Mouse (Mus musculus): Measurements from ENCODE around the gene Rfx5. TPM values are rescaled to one million over a fixed set of nuclear protein-coding genes. Genes with fewer than 3 reads are reported as not detected.

Rfx5 gene
- polyA plus RNA-seq, 1 experiment from 2014 or later, result 10.8 TPM

DNA sequence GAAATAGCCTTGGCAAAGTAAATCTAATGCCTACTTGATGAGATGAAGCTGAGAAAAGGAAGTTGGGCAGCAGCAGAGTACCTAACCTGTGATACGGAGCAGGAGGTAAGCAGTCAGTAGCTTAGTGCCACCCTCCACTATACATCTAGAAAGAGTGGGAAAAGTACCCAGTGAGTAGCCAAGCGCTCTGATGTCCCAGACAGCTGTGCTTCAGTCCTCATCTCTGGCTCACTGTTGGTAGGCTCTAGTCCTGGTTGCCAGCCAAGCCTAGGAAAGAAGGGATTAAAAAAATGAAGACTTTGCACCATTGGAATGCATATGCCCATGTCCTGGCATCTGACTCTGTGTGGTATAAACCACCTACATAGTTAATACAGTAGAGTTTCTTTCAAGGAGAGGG, 31.6 kb downstream of the Rfx5 start:
- ATAC-seq (replicated peaks; ENCODE audit: insufficient number of reproducible peaks, low FRiP score, low TSS enrichment, low read depth), result no peak
- Histone ChIP-seq H3K4me1 (ENCODE audit: control insufficient read depth, insufficient read depth, low read length) (no peaks in the 10 kb centered on the region), H3K9me3 (replicated peaks; ENCODE audit: control insufficient read depth, low read length) (no peaks in the 10 kb centered on the region), H3K4me3 (ENCODE audit: low read depth, low read length) (no peak overlapping the region), H3K27me3 (ENCODE audit: control insufficient read depth, insufficient read depth, low read length) (no peaks in the 10 kb centered on the region), H3K9ac (replicated peaks; ENCODE audit: low read length) (no peak overlapping the region), H3K36me3 (replicated peaks; ENCODE audit: control insufficient read depth, insufficient read depth, low read depth, low read length) (no peaks in the 10 kb centered on the region; the same call in 1 of the 2 replicates), H3K27ac (replicated peaks; ENCODE audit: low read depth, low read length) (no peak overlapping the region), H3K4me2 (ENCODE audit: low read depth, low read length) (no peak overlapping the region)
- 95% methylated on average over 2 of the region's 2 CpGs for WGBS
- DNase-seq (ENCODE audit: low spot score), result no peak

GRCm38 (mm10) chr3:94987578-94987977, 33.7 kb downstream of the Rfx5 start:
- Histone ChIP-seq H3K36me3 (replicated peaks; ENCODE audit: control insufficient read depth, insufficient read depth, low read depth, low read length) (no peaks in the 10 kb centered on the region; the same call in 1 of the 2 replicates), H3K9me3 (replicated peaks; ENCODE audit: control insufficient read depth, low read length) (no peaks in the 10 kb centered on the region), H3K4me2 (ENCODE audit: low read depth, low read length) (no peak overlapping the region), H3K9ac (replicated peaks; ENCODE audit: low read length) (no peak overlapping the region), H3K4me1 (ENCODE audit: control insufficient read depth, insufficient read depth, low read length) (no peaks in the 10 kb centered on the region), H3K27ac (replicated peaks; ENCODE audit: low read depth, low read length) (no peak overlapping the region), H3K27me3 (ENCODE audit: control insufficient read depth, insufficient read depth, low read length) (no peaks in the 10 kb centered on the region), H3K4me3 (ENCODE audit: low read depth, low read length) (no peak overlapping the region)
- ATAC-seq (replicated peaks; ENCODE audit: insufficient number of reproducible peaks, low FRiP score, low TSS enrichment, low read depth), result no peak
- DNase-seq (ENCODE audit: low spot score), result no peak

GRCm38 (mm10) chr3:94989159-94989761, 35.4 kb downstream of the Rfx5 start:
- DNase-seq (ENCODE audit: low spot score), result peak; percentile 22
- no peaks in the 10 kb centered on the region for H3K9me3 ChIP-seq (replicated peaks; ENCODE audit: control insufficient read depth, low read length)
- no peaks in the 10 kb centered on the region for H3K4me1 ChIP-seq (ENCODE audit: control insufficient read depth, insufficient read depth, low read length)
- H3K9ac ChIP-seq (replicated peaks; ENCODE audit: low read length), result no peak overlapping the region; the same call in 1 of the 2 replicates
- 35% methylated on average over 9 of the region's 9 CpGs for WGBS
- no peak overlapping the region for H3K4me3 ChIP-seq (ENCODE audit: low read depth, low read length)
- H3K27me3 ChIP-seq (ENCODE audit: control insufficient read depth, insufficient read depth, low read length), result no peaks in the 10 kb centered on the region
- H3K4me2 ChIP-seq (ENCODE audit: low read depth, low read length), result no peak overlapping the region
- ATAC-seq (replicated peaks; ENCODE audit: insufficient number of reproducible peaks, low FRiP score, low TSS enrichment, low read depth), result no peak
- H3K36me3 ChIP-seq (replicated peaks; ENCODE audit: control insufficient read depth, insufficient read depth, low read depth, low read length), result no peaks in the 10 kb centered on the region; the same call in 1 of the 2 replicates
- H3K27ac ChIP-seq (replicated peaks; ENCODE audit: low read depth, low read length), result no peak overlapping the region

DNA sequence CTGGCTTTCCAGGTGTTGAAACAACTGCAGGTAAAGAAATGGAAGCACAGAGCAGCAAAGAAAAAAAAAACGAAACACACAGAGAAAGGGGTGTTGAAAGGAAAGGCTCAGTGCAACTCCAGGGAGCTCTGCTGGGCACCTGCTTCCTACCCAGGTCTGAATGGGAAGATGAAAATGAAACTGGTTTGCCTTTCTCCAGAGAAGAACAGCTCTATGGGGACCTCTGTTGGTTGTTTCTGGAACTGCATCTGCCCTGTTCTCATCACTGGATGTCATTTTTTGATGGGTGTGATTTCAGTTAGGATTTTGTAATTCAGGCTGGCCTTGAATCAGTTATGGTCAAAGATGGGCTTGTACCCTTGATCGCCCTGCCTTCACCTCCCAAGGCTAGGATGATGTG, 43.1 kb downstream of the Rfx5 start:
- Histone ChIP-seq H3K4me3 (ENCODE audit: low read depth, low read length) (no peak overlapping the region), H3K4me1 (ENCODE audit: control insufficient read depth, insufficient read depth, low read length) (no peaks in the 10 kb centered on the region), H3K9me3 (replicated peaks; ENCODE audit: control insufficient read depth, low read length) (no peaks in the 10 kb centered on the region), H3K9ac (replicated peaks; ENCODE audit: low read length) (no peak overlapping the region), H3K27ac (replicated peaks; ENCODE audit: low read depth, low read length) (no peak overlapping the region), H3K36me3 (replicated peaks; ENCODE audit: control insufficient read depth, insufficient read depth, low read depth, low read length) (no peaks in the 10 kb centered on the region; the same call in none of the 2 replicates), H3K27me3 (ENCODE audit: control insufficient read depth, insufficient read depth, low read length) (no peaks in the 10 kb centered on the region), H3K4me2 (ENCODE audit: low read depth, low read length) (no peak overlapping the region)
- DNase-seq (ENCODE audit: low spot score) (peak; percentile 87), ATAC-seq (replicated peaks; ENCODE audit: insufficient number of reproducible peaks, low FRiP score, low TSS enrichment, low read depth) (no peak)
- WGBS, result 26% methylated on average over 2 of the region's 2 CpGs

DNA sequence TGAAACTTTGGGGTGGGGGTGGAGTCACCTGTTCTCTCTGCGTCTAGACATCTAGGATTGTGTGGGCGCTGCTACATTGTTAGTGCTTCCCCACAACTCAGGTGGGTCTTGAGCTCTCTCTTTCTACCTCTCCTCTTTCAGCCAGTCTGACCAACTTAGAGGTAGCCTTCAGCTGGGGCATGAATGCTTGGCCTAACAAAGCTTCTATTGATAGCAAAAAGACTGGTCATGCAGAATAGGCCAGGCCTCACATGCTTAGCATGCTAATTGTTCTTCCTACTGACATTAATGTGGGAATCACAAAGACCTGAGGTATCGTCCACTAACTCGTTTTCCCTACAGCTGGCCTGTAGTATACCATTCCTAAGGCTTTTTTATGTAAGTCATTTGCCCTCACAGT, 48.7 kb downstream of the Rfx5 start:
- no peaks in the 10 kb centered on the region for H3K4me1 ChIP-seq (ENCODE audit: control insufficient read depth, insufficient read depth, low read length)
- H3K9me3 ChIP-seq (replicated peaks; ENCODE audit: control insufficient read depth, low read length), result no peaks in the 10 kb centered on the region
- no peak overlapping the region for H3K4me3 ChIP-seq (ENCODE audit: low read depth, low read length)
- no peaks in the 10 kb centered on the region for H3K27me3 ChIP-seq (ENCODE audit: control insufficient read depth, insufficient read depth, low read length)
- peaks cover under 1% of the 10 kb centered on the region for H3K36me3 ChIP-seq (replicated peaks; ENCODE audit: control insufficient read depth, insufficient read depth, low read depth, low read length)
- no peak for ATAC-seq (replicated peaks; ENCODE audit: insufficient number of reproducible peaks, low FRiP score, low TSS enrichment, low read depth)
- WGBS, result 74% methylated on average over 4 of the region's 4 CpGs
- no peak for DNase-seq (ENCODE audit: low spot score)
- no peak overlapping the region for H3K27ac ChIP-seq (replicated peaks; ENCODE audit: low read depth, low read length)
- H3K4me2 ChIP-seq (ENCODE audit: low read depth, low read length), result no peak overlapping the region
- no peak overlapping the region for H3K9ac ChIP-seq (replicated peaks; ENCODE audit: low read length)

- no peak for ATAC-seq (replicated peaks; ENCODE audit: insufficient number of reproducible peaks, low FRiP score, low TSS enrichment, low read depth)
- Histone ChIP-seq H3K9ac (replicated peaks; ENCODE audit: low read length) (no peak overlapping the region), H3K4me3 (ENCODE audit: low read depth, low read length) (no peak overlapping the region), H3K4me2 (ENCODE audit: low read depth, low read length) (no peak overlapping the region), H3K27ac (replicated peaks; ENCODE audit: low read depth, low read length) (no peak overlapping the region), H3K27me3 (ENCODE audit: control insufficient read depth, insufficient read depth, low read length) (no peaks in the 10 kb centered on the region), H3K9me3 (replicated peaks; ENCODE audit: control insufficient read depth, low read length) (no peaks in the 10 kb centered on the region), H3K36me3 (replicated peaks; ENCODE audit: control insufficient read depth, insufficient read depth, low read depth, low read length) (peaks cover 4% of the 10 kb centered on the region), H3K4me1 (ENCODE audit: control insufficient read depth, insufficient read depth, low read length) (no peaks in the 10 kb centered on the region)
- DNase-seq (ENCODE audit: low spot score), result no peak
These were observed 49.4 kb downstream of the Rfx5 start for GRCm38 (mm10) chr3:95003273-95003672.

DNA sequence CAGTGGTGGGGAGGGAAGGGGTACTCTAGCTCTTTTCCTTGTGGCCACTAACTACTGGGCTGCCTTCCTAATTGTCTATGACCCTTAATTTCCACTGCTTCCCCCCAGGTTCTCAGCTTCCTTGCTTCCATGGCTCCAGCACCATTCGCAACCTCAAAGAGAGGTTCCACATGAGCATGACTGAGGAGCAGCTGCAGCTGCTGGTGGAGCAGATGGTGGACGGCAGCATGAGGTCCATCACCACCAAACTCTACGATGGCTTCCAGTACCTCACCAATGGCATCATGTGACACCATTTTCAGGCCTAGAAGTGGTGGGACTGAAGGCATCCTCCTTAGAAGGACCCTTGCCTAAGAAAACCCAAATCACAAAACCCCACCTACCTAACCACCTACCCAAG, 51.8 kb downstream of the Rfx5 start:
- Histone ChIP-seq H3K4me2 (ENCODE audit: low read depth, low read length) (no peak overlapping the region), H3K4me3 (ENCODE audit: low read depth, low read length) (no peak overlapping the region), H3K36me3 (replicated peaks; ENCODE audit: control insufficient read depth, insufficient read depth, low read depth, low read length) (peaks cover 9% of the 10 kb centered on the region), H3K27me3 (ENCODE audit: control insufficient read depth, insufficient read depth, low read length) (no peaks in the 10 kb centered on the region), H3K9me3 (replicated peaks; ENCODE audit: control insufficient read depth, low read length) (no peaks in the 10 kb centered on the region), H3K27ac (replicated peaks; ENCODE audit: low read depth, low read length) (no peak overlapping the region), H3K4me1 (ENCODE audit: control insufficient read depth, insufficient read depth, low read length) (no peaks in the 10 kb centered on the region), H3K9ac (replicated peaks; ENCODE audit: low read length) (no peak overlapping the region)
- DNase-seq (ENCODE audit: low spot score), result no peak
- no peak for ATAC-seq (replicated peaks; ENCODE audit: insufficient number of reproducible peaks, low FRiP score, low TSS enrichment, low read depth)
- WGBS, result 91% methylated on average over 3 of the region's 3 CpGs

DNA sequence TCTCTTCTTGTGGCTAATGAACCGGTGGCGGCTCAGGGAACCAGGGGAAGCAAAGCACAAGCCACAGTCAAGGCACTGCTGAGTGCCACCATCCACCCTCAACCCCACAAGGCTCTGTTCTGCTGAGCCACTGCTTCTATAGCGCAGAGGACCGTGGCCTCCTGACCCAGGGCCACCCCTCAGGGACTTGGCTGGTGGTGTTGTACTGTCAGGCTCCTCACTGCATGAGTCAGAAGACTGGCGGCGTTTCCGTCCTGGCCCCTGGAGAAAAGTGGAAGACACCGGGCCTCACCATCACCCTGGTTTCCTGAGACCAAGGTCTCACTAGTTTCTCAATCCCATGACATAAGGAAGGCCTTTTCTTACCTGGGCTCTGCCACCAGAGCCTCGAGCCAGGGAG, 53.8 kb downstream of the Rfx5 start:
- DNase-seq (ENCODE audit: low spot score) (no peak), ATAC-seq (replicated peaks; ENCODE audit: insufficient number of reproducible peaks, low FRiP score, low TSS enrichment, low read depth) (no peak)
- H3K4me1 ChIP-seq (ENCODE audit: control insufficient read depth, insufficient read depth, low read length), result no peaks in the 10 kb centered on the region
- H3K9me3 ChIP-seq (replicated peaks; ENCODE audit: control insufficient read depth, low read length), result no peaks in the 10 kb centered on the region
- no peak overlapping the region for H3K4me3 ChIP-seq (ENCODE audit: low read depth, low read length)
- H3K36me3 ChIP-seq (replicated peaks; ENCODE audit: control insufficient read depth, insufficient read depth, low read depth, low read length), result peaks cover 15% of the 10 kb centered on the region
- no peaks in the 10 kb centered on the region for H3K27me3 ChIP-seq (ENCODE audit: control insufficient read depth, insufficient read depth, low read length)
- no peak overlapping the region for H3K27ac ChIP-seq (replicated peaks; ENCODE audit: low read depth, low read length)
- WGBS, result 85% methylated on average over 9 of the region's 9 CpGs
- H3K4me2 ChIP-seq (ENCODE audit: low read depth, low read length), result no peak overlapping the region
- no peak overlapping the region for H3K9ac ChIP-seq (replicated peaks; ENCODE audit: low read length)
